Mouse (Mus musculus): ENCODE measurements around the gene Nisch.

DNA sequence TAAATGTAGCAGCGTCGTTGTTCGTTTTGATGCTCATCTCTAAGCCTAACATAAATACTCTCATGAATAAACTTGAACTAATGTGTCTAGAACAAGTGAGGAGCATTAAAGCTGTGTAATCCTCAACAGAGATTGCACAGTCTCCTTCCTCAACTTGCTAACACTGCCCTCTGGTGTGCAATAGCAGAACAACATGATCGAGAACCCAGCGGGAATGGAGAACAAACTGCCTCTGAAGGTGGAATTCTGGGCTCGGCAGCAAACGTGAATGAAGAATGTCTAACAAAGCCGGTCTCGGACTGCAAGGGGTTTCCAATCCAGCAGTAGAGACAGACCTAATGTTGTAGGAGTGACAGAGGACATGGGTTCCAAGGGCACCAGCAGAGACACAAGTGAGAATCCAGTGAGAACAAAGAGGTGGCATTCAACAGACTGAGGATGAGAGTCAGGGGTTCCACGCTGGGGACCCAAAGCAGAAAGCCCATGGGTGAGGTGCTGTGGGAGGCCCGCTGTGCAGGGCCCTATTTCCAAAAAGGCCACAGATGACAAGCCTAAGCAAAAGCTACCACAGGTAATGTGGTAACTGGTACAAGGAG lies 17.3 kb upstream of the Nisch start:
- no peak for TF ChIP-seq USF1 (IDR thresholded peaks at IDR 0.05; ENCODE audit: low read depth)
- peak; percentile 34 for TF ChIP-seq CTCF (IDR thresholded peaks at IDR 0.05; ENCODE audit: control insufficient read depth, insufficient read depth, insufficient read length)
- no peak for TF ChIP-seq MYOG (IDR thresholded peaks at IDR 0.05; ENCODE audit: control insufficient read depth, extremely low read depth, insufficient read length)
- TF ChIP-seq CEBPB (IDR thresholded peaks at IDR 0.05; ENCODE audit: low read depth), result no peak
